Mouse (Mus musculus) frontal cortex, postnatal 10 days (tissue): Measurements from ENCODE around the gene Pcnx2.

Experiments
- DNase-seq, 2 experiments: peaks; one replicate each; pipeline ENCODE4 v3.0.0; 2022; ENCODE audit warnings: low spot score in 2 of 2, mixed read lengths in 1 of 2

Pcnx2 gene

GRCm38 (mm10) chr8:125898899-125899298 is 782 bp upstream of the Pcnx2 start:
- peak in 1 of 2 experiments; percentile 40 for DNase-seq

GRCm38 (mm10) chr8:125897388-125897787 is 729 bp downstream of the Pcnx2 start:
- no peak for DNase-seq

DNA sequence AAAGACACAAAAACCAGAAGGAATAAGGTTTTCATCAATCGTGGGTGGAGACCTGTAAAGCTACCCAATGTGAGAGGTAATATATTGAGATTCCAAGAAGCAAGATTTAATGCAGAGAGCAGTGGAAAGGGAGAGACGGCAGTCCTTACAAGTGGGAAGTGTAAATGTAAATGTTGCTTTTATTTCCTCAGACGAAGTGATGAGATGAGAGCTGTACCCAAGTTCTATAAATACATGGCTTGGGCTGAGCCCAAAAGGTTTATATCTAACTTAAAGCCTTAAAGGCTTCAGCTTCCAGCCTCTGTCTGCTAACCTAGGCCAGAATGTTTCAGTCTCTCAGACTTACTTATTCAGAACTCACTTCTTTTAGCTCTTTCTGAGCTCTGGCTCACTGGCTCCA is 8.2 kb downstream of the Pcnx2 start:
- no peak for DNase-seq

DNA sequence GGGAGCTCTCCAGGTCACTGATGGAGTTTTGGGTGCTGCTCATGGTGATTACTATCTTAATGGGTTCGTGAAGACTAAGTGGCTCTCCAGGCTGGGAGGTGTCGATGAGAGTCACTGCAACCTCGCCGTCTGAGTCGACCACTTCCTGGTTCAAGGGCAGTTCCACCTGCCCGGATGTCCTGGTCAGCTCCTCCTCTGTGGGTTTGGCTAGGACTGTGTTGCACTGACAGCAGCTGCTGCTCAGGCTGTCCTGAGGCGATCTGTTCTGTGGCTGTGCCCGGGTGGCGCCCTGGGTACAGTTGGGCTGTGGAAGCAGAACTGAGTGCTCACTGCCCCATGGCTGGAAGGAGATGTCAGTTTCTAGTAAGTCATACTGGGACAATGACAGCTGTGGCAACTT is 10.6 kb downstream of the Pcnx2 start:
- no peak for DNase-seq

GRCm38 (mm10) chr8:125880447-125880846 is 17.7 kb downstream of the Pcnx2 start:
- DNase-seq: no peak

- DNase-seq: no peak
Measured at GRCm38 (mm10) chr8:125873250-125873534, 24.9 kb downstream of the Pcnx2 start.

- no peak for DNase-seq
Measured at GRCm38 (mm10) chr8:125872501-125873249, 25.4 kb downstream of the Pcnx2 start.

- peak; percentile 63 to 70 for DNase-seq
Measured at GRCm38 (mm10) chr8:125870821-125871321, 27.2 kb downstream of the Pcnx2 start.

GRCm38 (mm10) chr8:125870179-125870702 is 27.9 kb downstream of the Pcnx2 start:
- DNase-seq: no peak

DNA sequence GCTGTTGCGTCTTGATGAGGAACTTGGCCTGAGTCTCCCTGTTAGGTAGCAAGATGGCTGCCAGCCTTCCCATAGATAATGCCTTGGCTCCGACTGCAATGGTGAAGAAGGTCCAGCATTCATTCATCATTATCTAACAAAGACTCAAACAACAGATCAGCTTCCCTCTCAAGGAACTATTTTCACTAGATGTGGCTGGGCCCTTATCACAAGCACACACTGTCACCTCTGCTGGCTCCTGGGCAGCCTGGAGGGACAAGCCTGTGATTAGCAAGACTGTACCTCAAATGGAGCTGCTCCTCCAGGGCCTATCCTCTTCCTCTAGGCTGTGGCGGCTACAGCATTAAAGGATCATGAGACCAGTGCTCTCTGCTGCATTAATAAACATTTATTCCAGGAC is 28.4 kb downstream of the Pcnx2 start:
- DNase-seq: no peak

GRCm38 (mm10) chr8:125868552-125868951 is 29.6 kb downstream of the Pcnx2 start:
- DNase-seq: no peak

DNA sequence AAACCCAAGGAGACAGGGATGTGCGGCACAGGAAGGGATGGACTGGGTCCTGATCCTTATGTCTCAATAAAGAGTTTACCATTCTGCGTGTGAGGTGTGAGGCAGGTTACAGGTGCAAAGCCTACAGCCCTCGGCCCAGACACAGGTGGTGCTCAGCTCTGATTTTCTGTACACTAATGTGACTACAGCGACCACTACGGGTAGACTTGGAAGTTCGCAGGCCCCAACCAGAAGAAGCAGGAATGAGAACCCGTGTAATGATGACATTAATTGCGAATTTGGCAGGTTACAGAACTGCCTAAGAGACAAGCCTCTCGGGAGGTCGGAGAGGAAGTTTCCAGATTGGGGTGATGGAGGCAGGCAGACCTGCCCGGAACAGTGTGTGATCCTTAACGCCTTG is 32.0 kb downstream of the Pcnx2 start:
- DNase-seq: no peak

GRCm38 (mm10) chr8:125857251-125857650 is 40.9 kb downstream of the Pcnx2 start:
- DNase-seq: no peak

- DNase-seq: no peak
Measured at GRCm38 (mm10) chr8:125856160-125856559, 42.0 kb downstream of the Pcnx2 start.

GRCm38 (mm10) chr8:125854379-125854778 is 43.7 kb downstream of the Pcnx2 start:
- no peak for DNase-seq

DNA sequence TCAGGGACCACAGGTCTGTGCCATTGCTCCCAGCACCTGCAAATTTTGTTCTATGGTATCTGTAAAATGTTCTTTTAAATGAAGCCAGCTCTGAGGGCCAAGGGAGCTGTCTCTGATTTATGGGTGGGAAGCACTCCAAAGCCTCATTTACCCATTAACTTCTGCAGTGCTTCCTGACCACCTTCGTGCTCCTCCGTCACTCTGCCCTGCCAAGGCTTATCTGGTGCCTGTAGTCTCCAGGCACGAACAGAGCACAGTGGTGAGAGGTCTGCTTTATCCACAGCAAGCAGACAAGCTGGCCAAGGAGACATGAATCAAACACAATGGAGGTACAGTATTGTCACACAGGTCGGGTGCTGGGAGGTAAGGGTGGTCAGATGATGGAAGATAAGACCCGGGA is 44.8 kb downstream of the Pcnx2 start:
- DNase-seq: no peak

DNA sequence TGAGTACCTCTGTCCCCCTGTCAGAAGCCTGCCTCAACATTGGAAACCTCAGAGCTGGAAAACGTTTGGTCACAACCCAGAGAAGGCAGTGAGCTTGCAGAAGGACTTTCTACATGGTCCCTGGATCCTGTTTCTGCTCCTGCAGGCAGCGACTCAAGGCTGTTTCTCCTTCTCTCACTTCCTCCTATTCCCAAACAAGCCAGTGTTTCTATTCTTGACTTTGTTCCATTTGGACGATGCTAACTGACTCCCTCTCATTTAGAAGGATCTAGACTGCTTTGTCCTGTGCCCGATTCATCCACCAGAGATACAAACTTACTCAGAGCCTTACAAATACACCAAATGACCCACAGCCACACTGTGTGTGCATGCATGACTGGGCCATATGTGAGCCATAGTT is 48.9 kb downstream of the Pcnx2 start:
- DNase-seq: no peak

- no peak for DNase-seq
Measured at GRCm38 (mm10) chr8:125847842-125848241, 50.3 kb downstream of the Pcnx2 start.

GRCm38 (mm10) chr8:125845281-125845680 is 52.8 kb downstream of the Pcnx2 start:
- no peak for DNase-seq

- DNase-seq: no peak
Measured at GRCm38 (mm10) chr8:125843122-125843836, 54.8 kb downstream of the Pcnx2 start.

- no peak for DNase-seq
Measured at GRCm38 (mm10) chr8:125842158-125842557, 56.0 kb downstream of the Pcnx2 start.

- DNase-seq: no peak
Measured at GRCm38 (mm10) chr8:125824688-125825087, 73.4 kb downstream of the Pcnx2 start.

DNA sequence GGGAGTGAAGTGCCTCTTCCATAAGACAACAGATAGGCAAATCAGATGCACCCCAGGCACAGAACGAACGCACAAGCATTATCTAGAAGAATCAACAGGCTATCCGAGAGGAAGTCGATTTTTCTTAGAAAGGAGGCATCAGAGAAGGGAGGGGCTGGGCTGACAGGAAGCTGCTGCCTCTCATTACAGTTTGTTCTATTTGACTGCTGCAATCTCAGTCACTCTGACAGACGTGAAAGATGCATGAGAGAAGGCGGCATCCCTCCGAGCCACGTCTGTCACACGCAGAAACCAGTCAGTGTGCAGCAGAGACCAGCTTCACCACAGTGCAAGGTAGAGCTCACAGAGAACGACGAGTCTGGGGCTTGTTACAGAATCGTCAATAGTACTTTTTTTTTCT is 74.4 kb downstream of the Pcnx2 start:
- no peak for DNase-seq
